Mouse (Mus musculus) 416B (cell line): ENCODE results near the gene Tgfbr2.

Experiments
- DNase-seq: peaks from one replicate; pipeline ENCODE4 v3.0.0; 2011; ENCODE audit warnings: low read depth

The Tgfbr2 gene

DNA sequence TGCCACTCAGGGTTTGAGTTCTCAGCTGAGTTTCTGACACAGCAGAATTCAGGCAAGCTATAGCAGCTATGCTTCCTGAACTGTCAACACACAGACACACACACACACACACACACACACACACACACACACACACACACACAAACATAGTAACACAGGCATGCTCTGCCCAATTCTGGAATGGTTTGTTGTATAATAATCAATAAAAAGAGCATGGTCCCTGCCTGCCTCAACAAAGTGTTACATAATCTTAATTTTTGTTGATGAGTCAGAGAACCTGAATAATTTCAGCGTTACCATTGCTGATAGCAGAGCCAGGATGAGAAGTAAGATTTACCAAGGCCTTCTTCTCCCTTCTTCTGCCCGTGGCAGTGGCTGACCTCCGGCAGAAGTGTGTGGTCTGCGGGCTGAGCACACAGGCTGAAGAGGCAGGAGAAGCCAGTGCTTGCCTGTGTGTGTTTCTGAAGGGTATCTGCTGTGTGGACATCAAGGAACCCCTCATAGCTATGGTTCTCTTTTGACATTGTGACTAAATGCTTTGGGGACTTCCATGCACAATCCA lies 18.8 kb upstream of the Tgfbr2 start:
- peak; percentile 76 for DNase-seq

DNA sequence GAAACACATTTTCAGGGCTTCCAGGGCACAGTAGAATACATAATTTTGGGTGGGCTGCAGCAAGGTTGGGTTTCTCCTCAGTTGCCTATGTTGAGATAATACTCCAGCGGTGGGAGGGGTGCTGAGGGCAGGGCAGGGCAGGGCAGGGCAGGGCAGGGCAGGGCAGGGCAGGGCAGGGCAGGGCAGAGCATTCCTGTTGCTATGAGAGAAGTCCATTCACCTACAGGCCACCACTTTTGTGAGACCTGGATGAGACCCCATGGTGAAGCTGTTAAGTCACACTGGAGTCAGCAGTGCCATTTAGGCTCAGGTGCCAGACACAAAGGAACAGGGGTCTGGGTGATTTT lies 18.3 kb upstream of the Tgfbr2 start:
- no peak for DNase-seq

DNA sequence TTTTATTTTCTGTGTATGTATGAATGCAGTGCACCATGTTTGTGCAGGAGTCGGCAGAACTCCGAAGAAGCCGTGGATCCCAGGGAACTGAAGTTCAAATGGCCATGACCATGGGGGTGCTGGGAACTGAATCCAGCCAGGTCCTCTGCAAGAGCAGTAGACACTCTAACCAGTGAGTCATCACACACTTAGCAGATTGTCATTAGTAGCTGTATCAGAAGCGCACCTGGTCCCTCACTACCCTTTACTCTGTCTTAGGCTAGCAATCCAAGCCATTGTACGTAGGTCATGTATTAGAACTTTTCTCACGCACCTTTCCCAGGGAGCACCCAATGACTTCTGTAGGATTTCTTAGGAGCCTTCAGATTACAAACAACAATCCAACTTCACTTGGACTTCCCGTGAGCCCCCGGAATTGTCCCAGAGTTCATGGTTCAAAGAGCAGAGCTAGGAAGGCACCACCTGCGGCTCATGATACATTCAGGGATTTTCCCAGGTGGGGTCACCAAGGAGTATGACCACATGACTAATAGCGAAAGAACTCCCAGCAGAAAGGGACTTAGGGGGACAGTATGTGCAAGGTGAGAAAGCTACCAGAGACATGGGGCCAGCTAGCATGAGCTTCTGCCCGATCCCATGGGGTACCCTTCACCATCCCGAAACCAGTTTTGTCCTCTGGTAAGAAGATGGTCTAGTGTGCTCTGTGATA lies 17.8 kb upstream of the Tgfbr2 start:
- no peak for DNase-seq

GRCm38 (mm10) chr9:116192253-116192652 lies 17.1 kb upstream of the Tgfbr2 start:
- no peak for DNase-seq

- no peak for DNase-seq
Observed at GRCm38 (mm10) chr9:116189831-116190230, 14.7 kb upstream of the Tgfbr2 start.

DNA sequence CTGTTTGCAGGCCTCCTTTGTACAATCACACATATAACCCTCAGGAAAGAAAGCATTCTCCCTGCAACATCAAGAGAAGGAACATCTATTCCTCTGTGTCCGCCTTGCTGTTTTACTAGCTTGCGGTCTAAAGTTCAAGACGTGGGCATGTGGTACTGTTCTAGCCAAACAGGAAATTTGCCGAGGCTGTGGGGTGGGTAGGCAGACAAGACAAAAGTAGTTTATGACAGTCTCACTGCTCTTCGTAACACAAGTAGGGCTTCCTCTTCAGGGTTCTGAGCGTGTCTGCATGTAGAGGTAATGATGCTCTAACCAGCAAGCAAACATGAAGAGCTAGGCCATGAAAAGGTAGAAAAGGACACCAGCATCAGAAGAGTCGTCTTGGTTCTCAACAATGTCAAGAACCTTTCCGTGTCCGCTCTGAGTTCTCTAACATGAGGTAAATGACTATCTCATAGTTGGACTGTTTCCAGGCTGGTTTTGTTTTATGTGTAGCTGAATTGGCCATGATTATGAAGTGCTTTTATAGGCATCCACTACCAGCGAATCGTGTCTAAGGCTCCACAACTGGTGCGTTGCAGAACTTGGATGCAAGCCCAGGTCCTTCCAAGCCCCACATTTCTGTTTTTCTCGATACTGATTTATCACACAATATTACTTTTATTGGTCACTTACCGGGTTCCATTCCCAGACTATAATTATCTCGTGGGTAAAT lies 13.9 kb upstream of the Tgfbr2 start:
- no peak for DNase-seq

- no peak for DNase-seq
Observed at GRCm38 (mm10) chr9:116187181-116187731, 12.1 kb upstream of the Tgfbr2 start.

GRCm38 (mm10) chr9:116184903-116185302 lies 9.7 kb upstream of the Tgfbr2 start:
- peak; percentile 77 for DNase-seq

- DNase-seq, result no peak
Observed at GRCm38 (mm10) chr9:116183035-116183434, 7.9 kb upstream of the Tgfbr2 start.

DNA sequence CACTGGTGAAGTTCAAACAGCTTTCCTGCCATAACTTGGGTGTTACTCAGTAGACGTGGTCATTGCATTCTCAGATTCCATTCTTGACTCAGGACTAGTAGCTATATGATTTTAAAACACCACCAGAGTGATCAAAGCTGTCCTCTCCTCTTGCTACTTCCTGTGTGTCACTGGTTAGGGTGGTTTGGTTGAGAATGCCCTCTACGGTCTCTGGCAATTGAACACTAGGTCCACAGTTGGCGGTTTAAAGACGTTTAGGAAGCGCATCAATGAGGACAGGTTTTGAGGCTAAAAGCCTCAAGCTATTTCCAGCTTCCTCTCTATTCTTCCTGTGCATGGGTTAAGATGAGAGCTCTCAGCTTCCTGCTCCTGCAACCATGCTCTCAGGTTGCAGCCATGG lies 6.4 kb upstream of the Tgfbr2 start:
- DNase-seq, result peak; percentile 55

GRCm38 (mm10) chr9:116178151-116178550 lies 3.0 kb upstream of the Tgfbr2 start:
- DNase-seq, result peak; percentile 79

DNA sequence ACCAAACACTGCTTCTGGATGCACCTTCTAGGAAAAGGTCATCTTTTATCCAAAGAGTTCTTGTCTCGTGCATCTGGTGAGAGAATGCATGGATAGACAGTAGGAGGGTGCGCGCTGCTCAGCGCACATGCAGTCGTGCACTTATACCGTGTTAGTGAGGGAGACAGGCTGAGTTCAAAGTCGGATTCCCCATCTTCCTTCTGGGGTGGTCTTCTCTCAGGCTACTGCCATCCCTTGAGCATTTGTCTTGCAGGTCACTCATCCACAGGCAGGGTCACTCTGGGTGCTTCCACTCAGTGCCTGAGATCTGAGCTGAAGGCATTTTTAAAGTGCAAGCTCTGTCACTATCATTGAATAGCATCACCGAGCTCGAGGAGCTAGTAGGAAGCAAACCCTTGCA lies 1.9 kb upstream of the Tgfbr2 start:
- DNase-seq, result no peak

- DNase-seq, result peak; percentile 68
Observed at GRCm38 (mm10) chr9:116175488-116176115, 442 bp upstream of the Tgfbr2 start.

DNA sequence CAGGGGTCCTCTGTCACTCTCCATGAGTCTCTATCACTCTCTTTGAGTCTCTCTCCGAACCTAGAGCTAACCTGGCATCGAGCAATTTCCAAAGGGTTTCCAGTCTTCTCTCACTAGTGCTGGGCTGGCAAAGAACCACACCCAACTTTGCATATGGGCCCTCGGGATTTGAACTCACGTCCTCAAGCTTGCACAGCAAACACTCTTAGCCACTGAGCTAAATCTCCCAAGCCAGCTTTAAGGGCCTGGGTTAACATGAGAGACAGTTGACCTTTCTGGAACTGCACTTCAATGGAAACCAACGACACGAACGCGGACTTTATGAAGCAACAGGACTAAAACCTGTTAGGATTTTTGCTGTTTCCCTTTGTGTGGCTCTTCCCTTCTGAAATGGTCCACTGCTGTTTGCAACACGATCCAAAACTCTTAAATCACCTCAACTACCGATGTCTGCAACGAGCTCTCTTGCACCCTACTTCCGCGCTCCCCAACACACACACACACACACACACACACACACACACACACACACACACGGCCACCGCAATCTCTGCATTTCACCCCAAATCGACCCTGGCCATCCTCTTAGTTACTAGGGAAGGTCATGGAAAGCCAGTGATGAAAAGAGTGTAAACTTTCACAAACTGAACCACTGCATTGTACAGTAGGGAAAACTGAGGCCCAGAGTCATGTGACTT lies 1.5 kb downstream of the Tgfbr2 start:
- no peak for DNase-seq

DNA sequence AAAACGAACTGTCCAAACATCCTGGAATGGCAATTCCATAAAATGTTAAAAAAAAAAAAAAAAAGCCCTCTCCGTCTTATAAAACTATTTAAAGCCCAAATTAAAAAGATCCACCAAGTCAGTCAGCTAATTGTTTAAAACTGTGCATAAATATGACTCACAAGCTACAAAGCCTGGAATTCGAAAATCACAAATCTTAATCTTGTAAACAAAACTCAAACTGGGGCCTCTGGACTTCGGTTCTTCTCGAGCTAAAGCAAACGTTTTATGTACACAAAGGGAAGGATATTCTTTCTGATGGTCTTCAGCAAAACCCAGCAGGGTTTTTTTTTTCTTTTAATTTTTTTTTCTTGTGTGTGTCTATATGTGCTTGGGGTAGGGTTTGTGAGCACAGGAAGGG lies 2.1 kb downstream of the Tgfbr2 start:
- DNase-seq, result no peak

- peak; percentile 44 for DNase-seq
Observed at GRCm38 (mm10) chr9:116169067-116169466, 6.1 kb downstream of the Tgfbr2 start.

DNA sequence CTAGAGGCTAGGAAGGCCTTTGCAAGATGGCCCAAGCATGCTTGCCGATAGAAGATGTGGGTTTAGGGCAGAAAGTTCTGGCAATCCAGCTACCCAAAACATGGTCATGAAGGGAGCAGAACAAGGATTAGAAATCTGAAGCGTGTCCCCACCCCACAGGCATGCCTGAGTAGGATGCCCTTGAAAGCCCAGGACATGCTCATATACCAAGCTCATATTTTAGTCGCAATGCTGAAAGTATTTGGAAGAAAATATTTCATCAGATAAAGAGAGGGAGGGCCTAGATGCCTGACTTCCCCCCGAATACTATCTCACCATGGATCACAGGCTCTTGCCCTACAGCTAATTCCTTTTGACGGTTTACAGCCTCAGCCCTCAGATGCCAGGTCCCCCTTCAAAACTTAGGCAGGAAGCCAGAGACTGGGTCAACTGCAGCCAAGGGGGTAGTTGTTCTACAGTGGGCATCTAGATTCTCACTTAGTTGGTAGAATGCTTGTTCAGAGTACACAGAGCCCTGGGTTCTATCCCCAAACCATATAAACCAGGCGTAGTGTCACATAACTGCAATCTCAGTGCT lies 7.8 kb downstream of the Tgfbr2 start:
- DNase-seq, result peak; percentile 57

DNA sequence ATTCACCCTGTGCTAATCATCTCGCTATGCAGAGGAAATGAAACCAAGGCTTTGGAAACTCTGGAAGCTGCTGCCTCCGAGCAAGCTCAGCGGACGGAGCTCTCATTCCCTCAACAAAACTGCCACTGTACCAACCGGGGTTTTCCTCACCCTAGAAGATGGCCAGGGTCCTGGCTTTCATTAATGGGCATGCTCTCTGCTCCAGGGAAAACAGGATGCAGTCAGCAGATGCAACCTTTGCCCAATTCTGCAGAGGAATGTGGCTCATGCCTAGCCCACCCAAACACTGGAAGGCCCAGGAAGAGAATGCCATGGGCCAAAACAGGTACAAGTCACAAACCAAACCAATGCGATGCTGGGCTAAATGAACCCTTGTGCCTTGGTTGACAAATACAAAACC lies 8.8 kb downstream of the Tgfbr2 start:
- DNase-seq, result no peak

GRCm38 (mm10) chr9:116163883-116164282 lies 11.3 kb downstream of the Tgfbr2 start:
- no peak for DNase-seq

DNA sequence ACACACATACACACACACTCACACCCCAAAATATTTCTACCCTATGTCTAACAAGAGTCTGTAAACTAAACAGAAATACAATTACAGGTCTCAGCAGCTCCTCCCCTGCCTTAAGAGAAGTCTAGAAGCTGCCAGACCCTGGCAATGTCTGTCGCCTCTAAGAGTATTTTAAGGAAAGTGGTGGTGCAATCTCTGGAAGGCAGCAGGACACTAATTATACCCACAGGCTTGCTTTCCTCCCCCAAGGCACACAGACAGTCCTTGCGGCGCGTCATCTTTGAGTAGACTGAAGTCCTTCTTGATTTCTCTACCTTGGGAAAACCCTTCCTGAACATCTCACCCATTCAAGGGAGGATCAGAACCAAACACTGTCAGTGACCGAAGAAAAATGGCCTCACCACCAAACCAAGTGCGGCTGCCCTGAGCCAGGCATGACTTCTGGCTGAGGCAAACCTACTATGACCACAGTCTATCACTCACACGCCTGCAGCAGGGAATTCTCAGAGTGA lies 12.2 kb downstream of the Tgfbr2 start:
- DNase-seq, result no peak

GRCm38 (mm10) chr9:116160860-116161259 lies 14.3 kb downstream of the Tgfbr2 start:
- DNase-seq, result peak; percentile 98

DNA sequence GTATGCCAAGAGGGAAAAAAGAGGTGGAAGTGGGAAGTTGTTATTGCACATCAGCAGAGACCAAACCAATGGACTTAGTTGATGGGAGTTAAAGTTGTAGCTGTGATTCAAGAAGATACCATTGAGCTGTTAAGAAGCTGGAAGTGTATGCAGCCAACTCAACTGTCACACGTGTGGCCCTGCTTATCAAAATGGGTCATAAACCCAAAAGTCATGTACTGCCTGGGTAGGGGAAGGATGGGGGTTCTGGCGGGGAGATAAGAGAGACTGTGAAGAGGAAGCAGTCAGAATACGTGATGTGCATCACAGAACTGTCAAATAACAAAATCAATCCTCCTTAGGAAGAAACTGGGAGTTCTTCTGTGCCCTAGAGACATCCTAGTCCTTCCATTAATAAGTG lies 15.1 kb downstream of the Tgfbr2 start:
- peak; percentile 95 for DNase-seq
